ENCODE assay signal across 35 mouse cellular contexts in genomic region chr13:33095575-33095974, GRCm38 (mm10). TPM values are rescaled to one million over a fixed set of nuclear protein-coding genes. Genes with fewer than 3 reads are reported as not detected.
"Had no signal": no experiment of that assay in that cellular context is flagged by ENCODE, and none has a peak within 500 bp of the region (broad histone marks: within the 10 kb centered on the region; RNA-seq: fewer than 3 reads in every experiment).

No protein-coding gene starts in this region.

- H3K36me3 ChIP-seq: limb, embryonic 10.5 days; limb, embryonic 12.5 days; limb, embryonic 13.5 days; limb, embryonic 15.5 days; liver, embryonic 12.5 days; liver, embryonic 13.5 days; liver, embryonic 15.5 days; lung, embryonic 15.5 days; midbrain, embryonic 10.5 days; midbrain, embryonic 12.5 days; midbrain, embryonic 13.5 days; midbrain, embryonic 15.5 days had no signal

- H3K27me3 ChIP-seq: limb, embryonic 12.5 days; limb, embryonic 13.5 days; limb, embryonic 15.5 days; liver, embryonic 12.5 days; liver, embryonic 13.5 days; liver, embryonic 15.5 days; lung, embryonic 15.5 days; midbrain, embryonic 12.5 days; midbrain, embryonic 13.5 days; midbrain, embryonic 15.5 days had no signal

- H3K4me1 ChIP-seq: limb, embryonic 10.5 days; limb, embryonic 12.5 days; limb, embryonic 13.5 days; limb, embryonic 15.5 days; liver, embryonic 12.5 days; liver, embryonic 13.5 days; liver, embryonic 15.5 days; lung, embryonic 15.5 days; midbrain, embryonic 10.5 days; midbrain, embryonic 12.5 days; midbrain, embryonic 13.5 days; midbrain, embryonic 15.5 days had no signal

- H3K4me2 ChIP-seq: limb, embryonic 12.5 days; limb, embryonic 13.5 days; limb, embryonic 15.5 days; liver, embryonic 11.5 days; liver, embryonic 12.5 days; liver, embryonic 13.5 days; liver, embryonic 15.5 days; lung, embryonic 14.5 days; lung, embryonic 15.5 days; midbrain, embryonic 11.5 days; midbrain, embryonic 12.5 days; midbrain, embryonic 13.5 days; midbrain, embryonic 15.5 days had no signal

- H3K27ac ChIP-seq: limb, embryonic 10.5 days; limb, embryonic 12.5 days; limb, embryonic 13.5 days; limb, embryonic 15.5 days; liver, embryonic 12.5 days; liver, embryonic 13.5 days; liver, embryonic 14.5 days; liver, embryonic 15.5 days; lung, embryonic 15.5 days; macrophage; midbrain, embryonic 10.5 days; midbrain, embryonic 12.5 days; midbrain, embryonic 13.5 days; midbrain, embryonic 15.5 days had no signal

- H3K9me3 ChIP-seq: limb, embryonic 10.5 days; limb, embryonic 12.5 days; limb, embryonic 13.5 days; limb, embryonic 15.5 days; liver, embryonic 12.5 days; liver, embryonic 13.5 days; liver, embryonic 15.5 days; lung, embryonic 15.5 days; megakaryocyte, embryonic 14.5 days; midbrain, embryonic 10.5 days; midbrain, embryonic 12.5 days; midbrain, embryonic 13.5 days; midbrain, embryonic 15.5 days had no signal

- H3K4me3 ChIP-seq: limb, embryonic 10.5 days; limb, embryonic 12.5 days; limb, embryonic 13.5 days; limb, embryonic 15.5 days; liver, embryonic 12.5 days; liver, embryonic 13.5 days; liver, embryonic 15.5 days; lung, embryonic 15.5 days; megakaryocyte, embryonic 14.5 days; midbrain, embryonic 10.5 days; midbrain, embryonic 12.5 days; midbrain, embryonic 13.5 days; midbrain, embryonic 15.5 days; myocyte had no signal

- H3K9ac ChIP-seq: limb, embryonic 12.5 days; limb, embryonic 13.5 days; limb, embryonic 15.5 days; liver, embryonic 12.5 days; liver, embryonic 13.5 days; liver, embryonic 14.5 days; liver, embryonic 15.5 days; liver, postnatal 0 days; lung, embryonic 14.5 days; lung, embryonic 15.5 days; midbrain, embryonic 12.5 days; midbrain, embryonic 13.5 days; midbrain, embryonic 15.5 days had no signal

- DNase-seq: left cerebral cortex, postnatal 4 days; liver; liver, embryonic 13.5 days; liver, postnatal 0 days; lung, adult 18-20 months; lung, adult 2 months; lung, embryonic 14.5 days; lung, postnatal 10 days; lung, postnatal 14 days; lung, postnatal 36 days; lung, postnatal 4 days; midbrain, embryonic 14.5 days had no signal

RNA-seq across cellular contexts. Expression of gene Serpinb1b, which starts 17.2 kb away (rescaled TPM):
- total RNA-seq: megakaryocyte progenitor cell, adult 5-6 weeks; megakaryocyte-erythroid progenitor cell, adult 5-6 weeks had no signal
- polyA plus RNA-seq: limb, embryonic 10.5 days; limb, embryonic 11.5 days; liver, adult 2 months; liver, embryonic 11.5 days; liver, embryonic 12.5 days; liver, embryonic 13.5 days; liver, embryonic 14.5 days; liver, embryonic 15.5 days; liver, embryonic 16.5 days; liver, postnatal 0 days; lung, embryonic 15.5 days; neural tube, embryonic 11.5 days had no signal
